In the genomic region with DNA sequence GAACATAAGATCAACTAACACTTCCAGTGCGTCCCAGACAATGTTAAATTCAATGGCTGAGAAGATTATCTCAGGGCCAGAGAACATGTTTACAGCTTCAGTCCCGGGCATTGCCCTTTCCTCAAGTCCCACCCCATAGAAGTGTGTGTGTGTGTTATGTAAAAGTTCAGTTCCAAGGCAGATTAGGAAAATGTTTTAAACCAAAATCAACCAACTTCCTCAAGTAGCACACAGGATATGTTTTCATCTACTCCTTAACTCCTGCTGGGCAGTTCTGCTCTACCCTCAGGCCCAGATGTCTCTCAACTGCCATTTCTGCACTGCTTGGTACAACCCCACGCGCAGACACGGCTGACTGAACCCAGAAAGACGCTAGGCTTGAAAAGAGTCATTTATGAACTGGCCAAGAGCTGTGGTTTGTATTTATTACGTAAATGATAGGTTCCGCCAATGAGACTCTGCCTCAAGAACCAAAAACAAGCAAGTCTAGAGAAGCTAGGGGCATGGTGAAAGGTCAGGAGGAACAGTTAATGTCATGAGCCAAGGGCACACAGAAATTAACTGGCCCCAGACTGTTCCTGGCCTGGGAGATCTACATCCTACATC, we compare ENCODE assay signal across 7 mouse cellular contexts.
DNase-seq lines count a peak whose midpoint lies in the region; ATAC-seq and TF ChIP-seq lines count a peak whose summit lies in the region.

No protein-coding gene starts in this region.

- H3K27me3 ChIP-seq in testis, adult 2 months (ENCODE audit: control insufficient read depth, insufficient read depth, low read length): no peaks in the 10 kb centered on the region
- no peaks in the 10 kb centered on the region for H3K27me3 ChIP-seq in liver, embryonic 14.5 days (ENCODE audit: control insufficient read depth, insufficient read depth, low read length)

- WGBS in liver, embryonic 14.5 days (ENCODE audit: insufficient replicate concordance): 23% methylated on average over 8 of the region's 8 CpGs

- no peak for TF ChIP-seq CTCF in testis, adult 2 months (IDR thresholded peaks at IDR 0.05; ENCODE audit: control insufficient read depth, insufficient read depth, insufficient replicate concordance, low read depth, low read length)
- no peak for TF ChIP-seq CTCF in embryonic fibroblast, embryonic 13.5 days (IDR thresholded peaks at IDR 0.05; ENCODE audit: borderline replicate concordance, insufficient read depth, low read length)
- no peak for TF ChIP-seq CTCF in liver, embryonic 14.5 days (IDR thresholded peaks at IDR 0.05; ENCODE audit: low read depth)

- TF ChIP-seq EP300 in liver, embryonic 14.5 days (IDR thresholded peaks at IDR 0.05; ENCODE audit: low read depth): no peak

- H3K36me3 ChIP-seq in testis, adult 2 months (ENCODE audit: control insufficient read depth, insufficient read depth, low read length): no peaks in the 10 kb centered on the region
- H3K36me3 ChIP-seq in liver, embryonic 14.5 days (replicated peaks; ENCODE audit: control insufficient read depth, insufficient read depth, low read depth): no peaks in the 10 kb centered on the region

- peak overlapping the region; percentile 13; the same call in 1 of the 2 replicates for H3K4me2 ChIP-seq in liver, embryonic 14.5 days (ENCODE audit: low read depth)

- DNase-seq in testis, postnatal 14 days (ENCODE audit: low spot score): no peak
- DNase-seq in liver, embryonic 14.5 days (ENCODE audit: low read depth in 3 of 3, low spot score in 3 of 3): no peak
- DNase-seq in skeletal muscle tissue, adult 2 months (ENCODE audit: low read depth, low spot score): peak; percentile 49
- no peak for DNase-seq in urinary bladder, adult 2 months (ENCODE audit: low spot score)
- no peak for DNase-seq in urinary bladder, adult 18-20 months (ENCODE audit: low spot score in 2 of 2)

- TF ChIP-seq POLR2A in testis, adult 2 months (IDR thresholded peaks at IDR 0.05; ENCODE audit: control insufficient read depth, low read depth, low read length): no peak
- no peak for TF ChIP-seq POLR2A in embryonic fibroblast, embryonic 13.5 days (IDR thresholded peaks at IDR 0.05; ENCODE audit: low read depth, low read length)

- ATAC-seq in liver, embryonic 14.5 days (ENCODE audit: insufficient read depth): peak; percentile 40; the same call in 1 of the 2 replicates

- H3K27ac ChIP-seq in testis, adult 2 months (ENCODE audit: control insufficient read depth, insufficient read depth, low read depth, low read length): peak overlapping the region; percentile 63
- peak overlapping the region; percentile 65 for H3K27ac ChIP-seq in embryonic fibroblast, embryonic 13.5 days (ENCODE audit: insufficient read depth, low read length)
- H3K27ac ChIP-seq in liver, embryonic 14.5 days: peak overlapping the region; percentile 56

- peak overlapping the region; percentile 9 for H3K9ac ChIP-seq in liver, embryonic 14.5 days (replicated peaks)

- no peaks in the 10 kb centered on the region for H3K9me3 ChIP-seq in liver, embryonic 14.5 days (ENCODE audit: control insufficient read depth, low read length)

- no peaks in the 10 kb centered on the region; the same call in 1 of the 2 replicates for H3K4me1 ChIP-seq in testis, adult 2 months (ENCODE audit: control insufficient read depth, insufficient read depth, low read length)
- H3K4me1 ChIP-seq in embryonic fibroblast, embryonic 13.5 days (ENCODE audit: control insufficient read depth, insufficient read depth, low read length): peaks cover 8% of the 10 kb centered on the region
- peaks cover 50 to 55% of the 10 kb centered on the region in 2 experiments for H3K4me1 ChIP-seq in liver, embryonic 14.5 days (replicated peaks; ENCODE audit: control insufficient read depth in 2 of 2, insufficient read depth in 2 of 2, low read length in 1 of 2)

- no peak overlapping the region for H3K4me3 ChIP-seq in testis, adult 2 months (ENCODE audit: control insufficient read depth, low read depth, low read length)
- H3K4me3 ChIP-seq in embryonic fibroblast, embryonic 13.5 days (ENCODE audit: insufficient read depth, low read length): no peak overlapping the region
- H3K4me3 ChIP-seq in liver, embryonic 14.5 days (ENCODE audit: insufficient read depth in 1 of 2, low read depth in 2 of 2, low read length in 2 of 2): no peak overlapping the region
